Mouse (Mus musculus) layer of hippocampus, postnatal 36 days (tissue): ENCODE results near the gene Cwc15. TPM values are rescaled to one million over a fixed set of nuclear protein-coding genes. Genes with fewer than 3 reads are reported as not detected.

Experiments used
- DNase-seq, 2 experiments: peaks; one replicate each; pipeline ENCODE4 v3.0.0; 2022
- total RNA-seq, 2 experiments: library from RNA; stranded (reverse); gene quantifications; 2 replicates each; pipeline ENCODE4 v1.2.3; 2021

The Cwc15 gene
- total RNA-seq, 2 experiments from 2014 or later = 82.5 to 83.3 TPM

DNA sequence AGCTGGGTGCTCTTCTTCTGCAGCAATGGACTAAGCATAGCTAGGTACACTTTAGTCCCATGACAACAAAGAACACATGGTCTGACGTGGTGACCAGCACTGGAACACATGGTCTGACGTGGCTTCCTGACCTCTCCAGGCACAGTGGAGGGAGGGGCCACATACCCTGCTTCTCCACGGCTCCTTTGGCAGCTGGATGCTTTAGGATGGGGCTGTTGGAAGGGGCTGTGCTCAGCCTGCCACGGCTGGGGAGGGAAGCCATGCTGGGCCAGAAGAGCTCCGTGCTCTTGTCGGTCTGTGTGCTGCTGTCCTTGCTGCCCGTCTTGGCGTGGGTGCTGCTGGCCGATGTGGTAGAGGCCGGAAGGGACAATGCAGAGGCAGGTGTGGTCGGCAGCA is 47.9 kb downstream of the Cwc15 start:
- no peak for DNase-seq

DNA sequence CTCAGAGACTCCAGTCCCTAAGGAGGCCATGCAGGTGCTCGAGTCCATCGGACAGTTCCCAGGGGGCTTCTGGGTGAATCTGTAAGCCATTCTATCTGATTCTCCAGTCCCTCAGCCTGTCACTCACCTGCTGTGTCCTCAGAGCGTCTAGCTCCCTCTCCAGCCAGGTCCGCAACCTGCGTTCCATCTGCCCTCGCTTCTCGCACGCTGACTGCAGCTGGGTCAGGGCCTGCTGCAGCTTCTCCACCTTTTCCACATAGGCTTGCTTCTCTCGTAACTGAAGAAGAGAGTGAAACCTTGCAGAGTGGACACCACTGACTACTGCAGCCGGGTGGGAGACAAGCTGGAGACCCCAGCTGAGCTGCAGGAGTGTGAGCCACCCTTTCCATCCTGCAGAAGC is 57.9 kb downstream of the Cwc15 start:
- DNase-seq = no peak

DNA sequence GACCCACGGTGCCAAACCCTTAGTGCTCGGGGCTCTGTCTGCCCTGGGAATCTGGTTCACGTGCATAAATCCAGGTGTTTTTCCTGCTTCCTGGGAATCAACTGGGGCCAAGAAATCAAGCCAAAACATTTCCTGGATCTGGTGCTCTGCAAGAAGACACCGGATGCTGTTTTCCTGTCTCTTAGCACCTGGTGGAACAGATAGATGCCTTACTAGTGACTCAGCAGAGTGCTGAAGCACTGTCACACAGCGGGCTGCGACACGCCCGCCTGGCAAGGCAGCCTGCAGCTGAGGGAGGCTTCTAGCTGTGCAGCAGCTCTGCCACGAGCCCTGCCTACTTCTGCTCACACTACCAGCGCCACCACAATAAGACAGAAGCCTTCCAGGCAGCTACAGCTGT is 59.0 kb downstream of the Cwc15 start:
- DNase-seq = peak in 1 of 2 experiments; percentile 21

DNA sequence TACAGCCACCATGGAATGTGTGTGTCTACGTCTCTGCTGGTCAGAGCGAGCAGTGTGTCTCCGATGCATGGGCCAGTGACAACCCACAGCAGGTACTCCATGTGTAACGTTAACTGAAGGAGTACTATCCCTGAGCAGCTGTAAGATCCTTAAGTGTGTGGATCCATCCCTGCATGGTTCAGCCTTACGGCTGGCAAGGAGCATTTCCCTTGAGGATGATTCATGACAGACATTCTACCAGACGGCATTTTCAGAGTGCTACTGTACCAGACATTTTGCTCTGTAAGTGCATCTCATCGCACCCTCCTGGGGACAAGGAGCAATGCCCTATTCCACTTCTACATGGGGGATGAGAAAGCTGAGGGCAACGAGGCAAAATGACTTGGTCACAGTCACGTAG is 59.6 kb downstream of the Cwc15 start:
- peak in 1 of 2 experiments; percentile 8 for DNase-seq

Other genes starting within 250 kb of the Cwc15 start
- gene Sesn3, start 225.6 kb upstream of the Cwc15 start, total RNA-seq = 10 to 100 TPM; 64.5 to 71.4 TPM
- gene Endod1, start 119.1 kb upstream of the Cwc15 start, total RNA-seq = 10 to 100 TPM; 69.8 to 73.9 TPM
- 1 to 10 TPM in 1 of 2 experiments, under 1 TPM in 1; 0.97 to 1.3 TPM for gene Kdm4d, start 135 bp upstream of the Cwc15 start, total RNA-seq
- gene Amotl1, start 144.4 kb downstream of the Cwc15 start, total RNA-seq = 10 to 100 TPM; 14.3 to 16.1 TPM
- gene Piwil4, start 240.1 kb downstream of the Cwc15 start, total RNA-seq = not detected